Mouse (Mus musculus) MEL (cell line): ENCODE data around the gene Cul1. TPM values are rescaled to one million over a fixed set of nuclear protein-coding genes. Genes with fewer than 3 reads are reported as not detected.

Source experiments
- DNase-seq: peaks from one replicate; pipeline ENCODE4 v3.0.0; 2011; ENCODE audit warnings: low read depth, low spot score
- H3K27ac ChIP-seq: 2 replicates; pipeline ENCODE4 v1.5.1; 2012; ENCODE audit warnings: low read depth, mild to moderate bottlenecking, control low read depth, low read length, moderate library complexity; ENCODE audit not compliant: control insufficient read depth
- H3K27me3 ChIP-seq, 2 experiments: fragments of 150-350 bp in 1 of 2; sonication (generic) in 1 of 2; 2 replicates each; pipeline ENCODE4 v1.6.1; 2012; ENCODE audit warnings: low read length in 2 of 2, mild to moderate bottlenecking in 2 of 2, improper control_type of control experiment in 1 of 2, moderate library complexity in 1 of 2; ENCODE audit not compliant: insufficient read depth in 2 of 2, control insufficient read depth in 1 of 2
- H3K36me3 ChIP-seq, 2 experiments: 2 replicates each; pipeline ENCODE4 v1.6.1; 2012 to 2014; ENCODE audit warnings: low read length in 2 of 2, improper control_type of control experiment in 1 of 2, inconsistent platforms in 1 of 2, mild to moderate bottlenecking in 1 of 2; ENCODE audit not compliant: insufficient read depth in 2 of 2, control insufficient read depth in 1 of 2
- H3K4me1 ChIP-seq, 2 experiments: fragments of 150-350 bp in 1 of 2; sonication (generic) in 1 of 2; 2 replicates each; pipeline ENCODE4 v1.6.1; 2012; ENCODE audit warnings: low read length in 2 of 2, improper control_type of control experiment in 1 of 2, mild to moderate bottlenecking in 1 of 2; ENCODE audit not compliant: insufficient read depth in 2 of 2, control insufficient read depth in 1 of 2
- H3K4me3 ChIP-seq, 2 experiments: fragments of 150-350 bp in 1 of 2; sonication (generic) in 1 of 2; 2 replicates each; pipeline ENCODE4 v1.5.1; 2012; ENCODE audit warnings: low read depth in 2 of 2, low read length in 2 of 2, mild to moderate bottlenecking in 2 of 2, moderate library complexity in 2 of 2, control low read depth in 1 of 2, improper control_type of control experiment in 1 of 2; ENCODE audit not compliant: control insufficient read depth in 1 of 2, insufficient read depth in 1 of 2
- H3K79me2 ChIP-seq: 2 replicates; pipeline ENCODE4 v1.6.1; 2012; ENCODE audit warnings: mild to moderate bottlenecking, low read length, moderate library complexity; ENCODE audit not compliant: control insufficient read depth, poor library complexity, insufficient read depth
- H3K9ac ChIP-seq: 2 replicates; pipeline ENCODE4 v1.6.1; 2012; ENCODE audit warnings: low read depth, mild to moderate bottlenecking, control low read depth, low read length, moderate library complexity; ENCODE audit not compliant: control insufficient read depth, poor library complexity, severe bottlenecking
- H3K9me3 ChIP-seq: fragments of 150-350 bp; sonication (generic); replicated peaks from 2 replicates; pipeline ENCODE4 v1.6.1; 2012; ENCODE audit warnings: mild to moderate bottlenecking, low read length, improper control_type of control experiment, moderate library complexity; ENCODE audit not compliant: insufficient read depth
- CHD1 ChIP-seq: IDR thresholded peaks from 2 replicates; pipeline ENCODE4 v1.6.1; 2012; ENCODE audit warnings: low read depth, mild to moderate bottlenecking, inconsistent platforms, low read length, improper control_type of control experiment
- CHD2 ChIP-seq: IDR thresholded peaks from 2 replicates; pipeline ENCODE4 v1.6.1; 2011; ENCODE audit warnings: low read length, improper control_type of control experiment
- EP300 ChIP-seq, 2 experiments: IDR thresholded peaks; 2 replicates each; pipeline ENCODE4 v1.6.1; 2011; ENCODE audit warnings: improper control_type of control experiment in 2 of 2, low read length in 2 of 2, low read depth in 1 of 2, mild to moderate bottlenecking in 1 of 2
- GATA1 ChIP-seq: IDR thresholded peaks from 2 replicates; pipeline ENCODE4 v1.6.1; 2011; ENCODE audit warnings: low read depth, low read length, improper control_type of control experiment
- MAFK ChIP-seq: IDR thresholded peaks from 2 replicates; pipeline ENCODE4 v1.6.1; 2011; ENCODE audit warnings: low read depth, mild to moderate bottlenecking, low read length, improper control_type of control experiment, borderline replicate concordance
- MEF2A ChIP-seq: IDR thresholded peaks from 2 replicates; pipeline ENCODE4 v1.6.1; 2014; ENCODE audit warnings: low read depth, mild to moderate bottlenecking, inconsistent platforms, low read length, improper control_type of control experiment; ENCODE audit not compliant: poor library complexity, insufficient replicate concordance, severe bottlenecking; ENCODE audit errors: extremely low read depth
- MXI1 ChIP-seq: IDR thresholded peaks from 2 replicates; pipeline ENCODE4 v1.6.1; 2011; ENCODE audit warnings: mild to moderate bottlenecking, low read depth, low read length, improper control_type of control experiment
- MYB ChIP-seq: IDR thresholded peaks from 2 replicates; pipeline ENCODE4 v1.6.1; 2011; ENCODE audit warnings: mild to moderate bottlenecking, low read depth, low read length, improper control_type of control experiment
- POLR2A ChIP-seq, 2 experiments: IDR thresholded peaks; 2 replicates each; pipeline ENCODE4 v1.6.1; 2011 to 2012; ENCODE audit warnings: low read length in 2 of 2, mild to moderate bottlenecking in 2 of 2, control low read depth in 1 of 2, improper control_type of control experiment in 1 of 2, low read depth in 1 of 2, moderate library complexity in 1 of 2; ENCODE audit not compliant: control insufficient read depth in 1 of 2, insufficient read depth in 1 of 2, poor library complexity in 1 of 2
- POLR2AphosphoS5 ChIP-seq: IDR thresholded peaks from 2 replicates; pipeline ENCODE4 v1.6.1; 2012; ENCODE audit warnings: low read depth, borderline replicate concordance, mild to moderate bottlenecking, inconsistent platforms, low read length, moderate library complexity, mixed read lengths
- RAD21 ChIP-seq: IDR thresholded peaks from 2 replicates; pipeline ENCODE4 v1.6.1; 2011; ENCODE audit warnings: mild to moderate bottlenecking, low read depth, low read length, improper control_type of control experiment
- TCF12 ChIP-seq: IDR thresholded peaks from 2 replicates; pipeline ENCODE4 v1.6.1; 2014; ENCODE audit warnings: low read depth, mild to moderate bottlenecking, inconsistent platforms, low read length, improper control_type of control experiment, moderate library complexity
- USF1 ChIP-seq: IDR thresholded peaks from 2 replicates; pipeline ENCODE4 v1.6.1; 2014; ENCODE audit warnings: low read depth, mild to moderate bottlenecking, inconsistent platforms, low read length, improper control_type of control experiment, moderate library complexity
- ZNF384 ChIP-seq: IDR thresholded peaks from 2 replicates; pipeline ENCODE4 v1.6.1; 2012; ENCODE audit warnings: low read depth, mild to moderate bottlenecking, inconsistent platforms, low read length, improper control_type of control experiment
- polyA plus RNA-seq, 2 experiments: library from polyadenylated mRNA; stranded (reverse) in 1 of 2; unstranded in 1 of 2; fragments of >175 nt in 1 of 2; fragments of >200 nt in 1 of 2; gene quantifications; 2 replicates each; pipeline versions ENCODE4 v1.2.1 to v1.2.4; 2012; ENCODE audit warnings: low replicate concordance in 2 of 2, low read depth in 1 of 2; ENCODE audit not compliant: insufficient read length in 2 of 2, insufficient read depth in 1 of 2, missing spikeins in 1 of 2
- total RNA-seq: library from RNA; depleted of rRNA; stranded (reverse); fragments of 300-350 nt; gene quantifications from 2 replicates; pipeline ENCODE4 v1.2.3, GENCODE M21; 2012; rRNA removed

Cul1 gene
- total RNA-seq (40.4 and 48.2 TPM in 2 replicates), polyA plus RNA-seq (10 to 100 TPM in 1 of 2 experiments, not detected in 1; 58.4 TPM)

GRCm38 (mm10) chr6:47453098-47453497 is at the start of gene Cul1:
Gene Cul1 (plus strand): TSS chr6:47453398.
- Histone ChIP-seq H3K36me3 (peaks cover 0 to 38% of the 10 kb centered on the region in 2 experiments; a peak in 2 of 4 replicates), H3K9me3 (no peaks in the 10 kb centered on the region), H3K4me3 (peak within 1 kb of the TSS; percentile 89 to 98), H3K27ac (peak within 1 kb of the TSS; percentile 85), H3K27me3 (no peaks in the 10 kb centered on the region), H3K9ac (peak within 1 kb of the TSS; percentile 99), H3K4me1 (peaks cover 7 to 14% of the 10 kb centered on the region in 2 experiments; a peak in 3 of 4 replicates), H3K79me2 (peaks cover 38% of the 10 kb centered on the region)
- TF ChIP-seq GATA1 (no peak), MAFK (no peak), EP300 (IDR thresholded peaks at IDR 0.05; ENCODE audit: low read depth in 1 of 2, low read length in 2 of 2) (no peak)
- no peak for DNase-seq

GRCm38 (mm10) chr6:47404419-47405382 is 48.5 kb upstream of the Cul1 start:
- H3K27ac ChIP-seq = no peak overlapping the region
- H3K9me3 ChIP-seq = no peaks in the 10 kb centered on the region
- peaks cover 1 to 9% of the 10 kb centered on the region in 2 experiments; a peak in 3 of 4 replicates for H3K27me3 ChIP-seq
- DNase-seq = no peak
- no peaks in the 10 kb centered on the region for H3K79me2 ChIP-seq
- H3K4me3 ChIP-seq = no peak overlapping the region
- TF ChIP-seq POLR2AphosphoS5 (no peak), EP300 (IDR thresholded peaks at IDR 0.05; ENCODE audit: low read depth in 1 of 2, low read length in 2 of 2) (no peak), MYB (no peak), TCF12 (no peak), CHD1 (no peak), RAD21 (no peak), MXI1 (no peak), USF1 (no peak), MEF2A (no peak), CHD2 (no peak), ZNF384 (no peak), POLR2A (IDR thresholded peaks at IDR 0.05; ENCODE audit: control insufficient read depth in 1 of 2, insufficient read depth in 1 of 2, low read depth in 1 of 2, low read length in 2 of 2, poor library complexity in 1 of 2) (no peak)
- H3K4me1 ChIP-seq = no peaks in the 10 kb centered on the region
- no peaks in the 10 kb centered on the region for H3K36me3 ChIP-seq
- no peak overlapping the region for H3K9ac ChIP-seq
